Mouse (Mus musculus) brain, embryonic 14.5 days (tissue): ENCODE measurements around the gene Rad9a.

ENCODE experiments used
- CTCF ChIP-seq: fragments of 200-500 bp; IDR thresholded peaks from 2 replicates; pipeline ENCODE4 v1.5.1; 2012; ENCODE audit warnings: inconsistent platforms, mild to moderate bottlenecking, moderate library complexity, borderline replicate concordance; ENCODE audit not compliant: insufficient read depth, insufficient read length; ENCODE audit errors: extremely low read depth
- POLR2A ChIP-seq: fragments of 200-500 bp; IDR thresholded peaks from 2 replicates; pipeline ENCODE4 v1.6.1; 2012; ENCODE audit warnings: mild to moderate bottlenecking, inconsistent platforms, borderline replicate concordance; ENCODE audit not compliant: poor library complexity, insufficient read depth, insufficient read length, severe bottlenecking; ENCODE audit errors: extremely low read depth

DNA sequence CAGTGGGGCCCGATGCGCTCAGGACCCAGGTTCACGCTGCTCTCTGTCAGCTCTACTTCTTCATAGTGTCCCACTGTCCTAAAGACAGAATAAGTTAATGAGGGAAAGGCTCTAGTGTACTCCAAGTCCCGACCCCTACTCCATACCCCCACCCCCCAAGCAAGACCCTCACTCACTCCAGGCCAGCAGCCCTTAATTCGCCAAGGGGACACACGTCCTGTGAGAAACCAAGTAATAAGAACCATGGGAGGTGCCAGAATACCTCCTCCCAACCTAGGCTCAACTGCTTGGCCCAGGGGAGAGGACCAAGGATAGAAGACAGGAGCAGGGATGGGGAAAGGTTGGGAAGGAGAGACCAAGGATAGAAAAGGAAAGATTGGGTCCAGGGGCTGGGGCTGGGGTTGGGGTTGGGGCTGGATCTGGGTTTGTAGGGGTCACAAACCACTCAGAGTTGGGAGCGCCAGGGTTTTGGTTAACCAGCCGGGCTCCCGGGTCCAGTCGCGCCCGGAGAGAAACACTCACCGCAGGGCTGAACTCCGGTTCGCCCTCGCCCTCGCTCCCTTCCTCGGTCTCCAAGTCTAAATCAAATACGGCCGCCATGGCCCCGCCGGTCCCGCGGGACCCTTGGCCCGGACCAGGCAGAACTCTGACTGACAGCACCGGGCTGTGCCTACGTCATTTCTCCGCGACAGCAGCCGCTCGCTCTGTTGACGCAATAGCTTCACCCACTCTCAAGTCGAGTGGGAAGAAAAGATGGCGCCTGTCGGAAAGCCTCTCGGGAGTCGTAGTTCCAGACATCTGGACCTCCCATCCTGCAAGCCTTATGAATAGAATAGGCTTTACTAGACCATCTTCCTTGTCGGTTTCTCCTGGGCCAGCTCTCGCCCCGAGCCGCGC, 38.6 kb downstream of the Rad9a start, which contains the start of gene Rps6kb2:
- TF ChIP-seq CTCF = no peak
- no peak for TF ChIP-seq POLR2A
